Mouse (Mus musculus) liver, embryonic 12.5 days (tissue): ENCODE results near the gene Nrm. TPM values are rescaled to one million over a fixed set of nuclear protein-coding genes. Genes with fewer than 3 reads are reported as not detected.
A peak's percentile ranks its signal among the peaks of the same experiment; 100 is the strongest.

Source experiments
- ATAC-seq: fragments of 200-750 bp; cut with Nextera tagmentation; 2 replicates; pipeline ENCODE4 v1.8.0; 2017; ENCODE audit warnings: moderate number of reproducible peaks, mild to moderate bottlenecking, moderate library complexity
- H3K27ac ChIP-seq: fragments of 300-500 bp; sonication (generic); 2 replicates; pipeline ENCODE4 v1.5.1; 2016; ENCODE audit warnings: mild to moderate bottlenecking
- H3K27me3 ChIP-seq: fragments of 300-500 bp; sonication (generic); replicated peaks from 2 replicates; pipeline ENCODE4 v1.6.1; 2016; ENCODE audit warnings: mild to moderate bottlenecking, moderate library complexity
- H3K36me3 ChIP-seq: fragments of 300-500 bp; sonication (generic); 2 replicates; pipeline ENCODE4 v1.6.1; 2016; ENCODE audit warnings: mild to moderate bottlenecking, moderate library complexity
- H3K4me1 ChIP-seq: fragments of 300-500 bp; sonication (generic); 2 replicates; pipeline ENCODE4 v1.6.1; 2016
- H3K4me2 ChIP-seq: fragments of 300-500 bp; sonication (generic); 2 replicates; pipeline ENCODE4 v1.6.1; 2016; ENCODE audit warnings: mild to moderate bottlenecking, moderate library complexity
- H3K4me3 ChIP-seq: fragments of 300-500 bp; sonication (generic); 2 replicates; pipeline ENCODE4 v1.5.1; 2016; ENCODE audit warnings: mild to moderate bottlenecking, moderate library complexity
- H3K9ac ChIP-seq: fragments of 300-500 bp; sonication (generic); 2 replicates; pipeline ENCODE4 v1.6.1; 2016; ENCODE audit warnings: mild to moderate bottlenecking, moderate library complexity
- H3K9me3 ChIP-seq: fragments of 300-500 bp; sonication (generic); replicated peaks from 2 replicates; pipeline ENCODE4 v1.6.1; 2016; ENCODE audit warnings: mild to moderate bottlenecking, moderate library complexity
- WGBS: fragments of 180-500 bp; shearing (Covaris S2); methylation state at CpG from one replicate; pipeline ENCODE4 v1.1.7; 2016; ENCODE audit not compliant: insufficient replicate concordance; 5-methylcytosine and 5-hydroxymethylcytosine counted together
- polyA plus RNA-seq: library from polyadenylated mRNA; unstranded; fragments of >200 nt; fragmentation: Nextera tagmentation; extraction: Ambion mirVana; gene quantifications from 2 replicates; pipeline ENCODE4 v1.2.1, GENCODE M21; 2016

Nrm gene
- polyA plus RNA-seq, 1 experiment from 2014 or later = 29.8 TPM

- Histone ChIP-seq H3K4me2 (peak overlapping the region; percentile 91), H3K9ac (peak overlapping the region; percentile 62), H3K4me3 (peak overlapping the region; percentile 61), H3K9me3 (peaks cover 6% of the 10 kb centered on the region; the same call in 1 of the 2 replicates), H3K4me1 (peaks cover 93% of the 10 kb centered on the region), H3K27ac (peak overlapping the region; percentile 78), H3K36me3 (peaks cover 11% of the 10 kb centered on the region), H3K27me3 (peaks cover 52% of the 10 kb centered on the region)
- 8% methylated on average over 7 of the region's 7 CpGs for WGBS
- peak; percentile 22 for ATAC-seq
Measured at GRCm38 (mm10) chr17:35869346-35870067, 8.4 kb downstream of the Nrm start.

- peaks cover 44% of the 10 kb centered on the region for H3K27me3 ChIP-seq
- H3K9me3 ChIP-seq = peaks cover 6% of the 10 kb centered on the region; the same call in 1 of the 2 replicates
- H3K9ac ChIP-seq = no peak overlapping the region; the same call in 1 of the 2 replicates
- peak overlapping the region; percentile 91 for H3K4me2 ChIP-seq
- peak overlapping the region; percentile 78 for H3K27ac ChIP-seq
- peaks cover 19% of the 10 kb centered on the region for H3K36me3 ChIP-seq
- peak; percentile 50 for ATAC-seq
- peaks cover 88% of the 10 kb centered on the region for H3K4me1 ChIP-seq
- WGBS = 15% methylated on average over 9 of the region's 9 CpGs
- peak overlapping the region; percentile 61 for H3K4me3 ChIP-seq
Measured at GRCm38 (mm10) chr17:35870151-35870883, 9.2 kb downstream of the Nrm start.

GRCm38 (mm10) chr17:35870884-35871696 is 10.0 kb downstream of the Nrm start:
- peaks cover 36% of the 10 kb centered on the region for H3K27me3 ChIP-seq
- no peak for ATAC-seq
- H3K9ac ChIP-seq = no peak overlapping the region; the same call in 1 of the 2 replicates
- WGBS = 35% methylated on average over 8 of the region's 8 CpGs
- H3K27ac ChIP-seq = peak overlapping the region; percentile 78
- H3K4me1 ChIP-seq = peaks cover 80% of the 10 kb centered on the region
- H3K4me3 ChIP-seq = peak overlapping the region; percentile 61
- peaks cover 6% of the 10 kb centered on the region; the same call in 1 of the 2 replicates for H3K9me3 ChIP-seq
- peak overlapping the region; percentile 91 for H3K4me2 ChIP-seq
- H3K36me3 ChIP-seq = peaks cover 19% of the 10 kb centered on the region

- WGBS = 10% methylated on average over 21 of the region's 21 CpGs
- Histone ChIP-seq H3K27me3 (peaks cover 8% of the 10 kb centered on the region), H3K9me3 (peaks cover 6% of the 10 kb centered on the region; the same call in 1 of the 2 replicates), H3K36me3 (peaks cover 19% of the 10 kb centered on the region), H3K4me3 (no peak overlapping the region), H3K27ac (peak overlapping the region; percentile 27; the same call in 1 of the 2 replicates), H3K4me1 (peaks cover 52% of the 10 kb centered on the region), H3K9ac (no peak overlapping the region; the same call in 1 of the 2 replicates), H3K4me2 (peak overlapping the region; percentile 44)
- ATAC-seq = peak; percentile 57
Measured at GRCm38 (mm10) chr17:35873774-35874519, 12.8 kb downstream of the Nrm start.

- Histone ChIP-seq H3K36me3 (peaks cover 19% of the 10 kb centered on the region), H3K27me3 (no peaks in the 10 kb centered on the region; the same call in 1 of the 2 replicates), H3K4me3 (no peak overlapping the region), H3K9me3 (peaks cover 6% of the 10 kb centered on the region; the same call in 1 of the 2 replicates), H3K9ac (0 out of 2 replicates have a peak overlapping the region, but pooled peaks have one; percentile 15), H3K4me1 (peaks cover 47% of the 10 kb centered on the region), H3K4me2 (no peak overlapping the region), H3K27ac (no peak overlapping the region)
- WGBS = 75% methylated on average over 6 of the region's 6 CpGs
- ATAC-seq = no peak
Measured at GRCm38 (mm10) chr17:35874721-35875120, 13.6 kb downstream of the Nrm start.

GRCm38 (mm10) chr17:35879245-35880057 is 18.3 kb downstream of the Nrm start, which contains the start of gene Dhx16:
TSS of gene Dhx16 (plus strand) at chr17:35879819.
- Histone ChIP-seq H3K27me3 (no peaks in the 10 kb centered on the region), H3K9me3 (no peaks in the 10 kb centered on the region), H3K9ac (peak within 1 kb of the TSS; percentile 91), H3K4me3 (peak within 1 kb of the TSS; percentile 97), H3K27ac (peak within 1 kb of the TSS; percentile 79), H3K36me3 (peaks cover 44% of the 10 kb centered on the region), H3K4me2 (peak within 1 kb of the TSS; percentile 88), H3K4me1 (peaks cover 22% of the 10 kb centered on the region)
- WGBS = 6% methylated on average over 66 of the region's 66 CpGs
- ATAC-seq = peak; percentile 90

- ATAC-seq = no peak
- Histone ChIP-seq H3K36me3 (peaks cover 70% of the 10 kb centered on the region), H3K9me3 (no peaks in the 10 kb centered on the region), H3K9ac (no peak overlapping the region), H3K4me3 (no peak overlapping the region), H3K4me1 (peaks cover 18% of the 10 kb centered on the region), H3K27me3 (no peaks in the 10 kb centered on the region), H3K27ac (no peak overlapping the region), H3K4me2 (no peak overlapping the region)
- WGBS = 91% methylated on average over 17 of the region's 17 CpGs
Measured at GRCm38 (mm10) chr17:35882924-35883323, 21.8 kb downstream of the Nrm start.

GRCm38 (mm10) chr17:35883777-35884176 is 22.7 kb downstream of the Nrm start:
- Histone ChIP-seq H3K9ac (no peak overlapping the region), H3K4me2 (no peak overlapping the region), H3K4me1 (peaks cover 18% of the 10 kb centered on the region), H3K9me3 (no peaks in the 10 kb centered on the region), H3K27ac (no peak overlapping the region), H3K27me3 (no peaks in the 10 kb centered on the region), H3K36me3 (peaks cover 78% of the 10 kb centered on the region), H3K4me3 (no peak overlapping the region)
- ATAC-seq = no peak
- 91% methylated on average over 14 of the region's 14 CpGs for WGBS

GRCm38 (mm10) chr17:35887725-35888124 is 26.6 kb downstream of the Nrm start:
- no peaks in the 10 kb centered on the region for H3K27me3 ChIP-seq
- H3K4me2 ChIP-seq = no peak overlapping the region
- H3K9me3 ChIP-seq = no peaks in the 10 kb centered on the region
- peaks cover 99% of the 10 kb centered on the region for H3K36me3 ChIP-seq
- H3K4me3 ChIP-seq = no peak overlapping the region
- no peak for ATAC-seq
- 89% methylated on average over 12 of the region's 17 CpGs for WGBS
- no peaks in the 10 kb centered on the region for H3K4me1 ChIP-seq
- no peak overlapping the region for H3K27ac ChIP-seq
- H3K9ac ChIP-seq = no peak overlapping the region

- Histone ChIP-seq H3K4me3 (peak within 1 kb of the TSS; percentile 99), H3K4me2 (peak within 1 kb of the TSS; percentile 100), H3K36me3 (peaks cover 47% of the 10 kb centered on the region), H3K4me1 (peaks cover 48% of the 10 kb centered on the region), H3K9ac (peak within 1 kb of the TSS; percentile 97), H3K9me3 (no peaks in the 10 kb centered on the region), H3K27me3 (no peaks in the 10 kb centered on the region), H3K27ac (peak within 1 kb of the TSS; percentile 89)
- ATAC-seq = peak; percentile 90
- under 1% methylated on average over 86 of the region's 86 CpGs for WGBS
Measured at GRCm38 (mm10) chr17:35896781-35897643, 35.9 kb downstream of the Nrm start, which contains the start of gene 2310061I04Rik. TSS of gene 2310061I04Rik (minus strand) at chr17:35897431.
